Mouse (Mus musculus) B cell, adult 2 months (primary cell): ENCODE measurements around the gene Klhl8.
A peak's percentile ranks its signal among the peaks of the same experiment; 100 is the strongest.

Experiments used
- DNase-seq, 2 experiments: peaks; one replicate each; pipeline ENCODE4 v3.0.0; 2022

Klhl8 gene

DNA sequence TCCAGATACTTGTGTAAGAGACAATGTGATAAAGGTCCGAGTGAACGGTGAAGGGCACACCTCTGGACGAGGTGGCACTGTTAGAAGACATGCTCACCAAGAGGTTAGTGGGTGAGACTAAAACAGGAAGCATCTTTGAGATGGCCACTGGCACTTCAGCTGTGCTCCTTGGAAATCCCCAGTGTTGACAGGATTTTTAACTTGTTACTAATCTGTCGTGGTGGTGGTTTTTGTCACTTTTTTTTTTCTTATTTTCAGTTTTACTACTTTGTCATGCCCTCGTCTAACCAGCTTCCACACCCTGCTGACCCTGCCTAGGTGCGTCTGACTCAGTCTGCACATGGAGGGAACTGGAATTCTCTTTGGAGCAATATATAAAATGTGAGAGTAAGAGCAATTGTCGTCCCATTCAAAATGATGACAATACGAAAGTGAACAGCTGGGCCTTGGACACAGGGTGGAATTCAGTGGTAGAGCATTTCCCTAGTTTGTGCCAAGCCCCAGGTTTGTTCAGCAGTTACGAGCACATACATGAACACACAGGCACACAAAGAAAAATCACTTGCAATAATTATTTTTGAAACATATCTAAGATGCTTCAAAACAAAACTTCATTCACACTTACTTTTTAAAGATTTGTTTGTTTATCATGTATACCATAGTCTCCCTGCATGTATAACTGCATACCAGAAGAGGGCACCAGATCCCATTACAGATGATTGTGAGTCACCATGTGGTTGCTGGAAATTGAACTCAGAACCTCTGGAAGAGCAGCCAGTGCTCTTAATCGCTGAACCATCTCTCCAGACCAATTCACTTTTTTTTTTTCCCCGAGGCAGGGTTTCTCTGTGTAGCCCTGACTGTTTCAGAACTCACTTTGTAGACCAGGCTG lies 3.5 kb upstream of the Klhl8 start:
- peak; percentile 16 to 19 for DNase-seq

DNA sequence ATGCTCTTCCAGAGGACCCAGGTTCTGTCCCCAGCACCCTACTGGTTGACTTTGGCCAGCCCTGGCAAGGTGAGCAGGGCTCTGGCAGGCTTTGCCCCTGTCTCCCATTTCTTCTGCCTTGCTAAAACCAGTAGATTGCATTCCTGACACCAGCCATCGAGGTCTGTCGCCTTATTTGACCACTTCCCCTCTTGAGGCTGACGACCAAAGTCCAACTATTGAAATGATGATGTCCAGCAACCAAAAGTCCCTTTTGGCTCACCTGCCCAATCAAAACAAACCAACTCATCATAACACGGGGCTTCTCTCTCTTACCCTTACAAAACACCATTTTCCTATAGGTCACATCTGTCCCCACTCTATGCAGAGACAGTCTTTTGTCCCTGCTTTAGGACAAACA lies 2.1 kb upstream of the Klhl8 start:
- no peak for DNase-seq

DNA sequence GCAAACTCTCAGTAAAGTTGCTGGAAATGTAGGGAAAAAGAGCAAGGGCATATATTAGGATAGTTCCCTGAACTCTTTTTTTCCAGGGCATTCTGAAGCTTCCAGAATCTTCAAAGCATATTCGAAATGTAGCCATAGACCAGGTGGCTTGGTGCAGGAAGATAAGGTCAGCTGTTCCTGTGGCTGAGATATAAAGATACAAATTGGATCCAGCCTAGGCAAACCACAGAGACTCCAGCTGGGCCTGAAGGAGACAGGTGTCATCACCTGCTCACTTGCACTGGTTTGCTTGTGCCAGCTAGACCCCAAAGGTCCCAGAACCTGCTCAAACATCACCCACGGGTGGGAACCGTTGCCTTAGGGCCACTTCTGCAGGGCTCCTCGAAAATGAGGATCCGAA lies 496 bp upstream of the Klhl8 start:
- DNase-seq = no peak

DNA sequence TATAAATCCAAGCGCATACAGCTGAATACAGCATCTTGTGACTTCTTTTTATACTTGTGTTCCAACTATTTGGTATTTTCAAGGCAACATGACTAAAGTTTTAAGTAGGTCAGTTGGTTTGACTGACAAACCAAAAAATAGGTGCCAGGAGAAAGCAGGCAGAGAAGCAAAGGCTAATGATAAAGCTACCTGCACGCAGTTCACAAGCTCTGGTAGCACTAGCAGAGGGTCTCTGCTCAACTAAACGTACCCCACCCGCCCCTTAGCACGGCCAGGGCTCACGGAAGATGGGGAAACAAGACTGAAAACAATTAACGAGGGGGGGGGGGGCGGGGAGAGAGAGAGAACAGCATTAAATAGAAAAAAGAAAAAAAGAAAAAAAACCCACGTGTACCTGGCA lies 903 bp downstream of the Klhl8 start:
- no peak for DNase-seq

DNA sequence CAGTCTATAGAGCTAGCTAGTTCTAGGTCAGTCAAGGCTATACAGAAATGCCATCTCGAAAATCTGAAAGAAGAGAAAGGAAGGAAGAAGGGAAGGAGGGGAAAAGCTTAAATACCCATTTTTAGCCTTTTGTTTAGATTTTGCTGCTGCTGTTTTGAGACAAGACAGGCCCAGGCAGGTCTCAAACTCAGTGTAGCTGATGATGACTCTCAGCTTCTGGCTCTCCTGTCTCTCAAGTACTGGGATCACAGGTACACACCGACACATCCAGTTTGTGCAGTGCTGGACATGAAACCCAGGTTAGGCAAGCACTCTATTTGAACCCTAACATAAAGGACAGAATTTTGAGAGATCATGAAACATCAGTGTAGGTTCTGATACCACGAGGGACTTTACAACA lies 1.6 kb downstream of the Klhl8 start:
- no peak for DNase-seq

DNA sequence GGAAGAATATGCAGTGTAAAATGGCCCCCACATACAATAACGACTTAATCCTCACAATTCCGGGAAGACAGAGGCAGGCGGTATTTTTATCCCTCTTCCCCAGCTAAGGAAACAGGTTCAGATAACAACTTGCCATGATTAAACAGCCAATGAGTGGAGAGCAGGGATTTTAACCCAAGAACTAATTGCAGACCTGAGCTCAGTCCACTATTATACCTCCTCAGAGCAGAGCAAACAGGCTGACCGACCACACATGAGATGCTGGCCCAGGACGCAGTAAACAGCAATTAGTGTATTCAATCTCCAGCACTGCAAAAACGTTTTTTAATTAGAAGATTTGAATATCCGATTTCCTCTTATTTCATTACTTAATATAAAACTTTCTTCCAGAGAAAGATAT lies 2.2 kb downstream of the Klhl8 start:
- DNase-seq = no peak

DNA sequence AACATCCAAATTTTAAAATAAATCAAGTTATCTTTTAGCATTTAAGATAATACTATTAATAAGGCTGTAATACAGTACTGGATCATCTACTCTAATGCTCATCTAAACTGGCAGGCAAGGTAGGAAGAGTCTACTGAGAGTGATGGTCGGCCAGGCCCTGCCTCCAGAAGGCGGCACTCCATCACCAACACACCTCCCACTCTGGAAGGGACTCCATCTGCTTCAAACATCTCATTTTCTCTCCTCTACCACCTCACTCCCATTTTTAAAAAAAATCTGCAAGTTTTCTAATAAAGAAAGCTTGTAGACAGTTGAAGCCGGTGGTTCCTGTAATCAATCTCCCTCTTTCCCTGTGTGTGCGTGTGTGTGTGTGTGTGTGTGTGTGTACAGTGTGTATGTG lies 3.2 kb downstream of the Klhl8 start:
- DNase-seq = no peak

DNA sequence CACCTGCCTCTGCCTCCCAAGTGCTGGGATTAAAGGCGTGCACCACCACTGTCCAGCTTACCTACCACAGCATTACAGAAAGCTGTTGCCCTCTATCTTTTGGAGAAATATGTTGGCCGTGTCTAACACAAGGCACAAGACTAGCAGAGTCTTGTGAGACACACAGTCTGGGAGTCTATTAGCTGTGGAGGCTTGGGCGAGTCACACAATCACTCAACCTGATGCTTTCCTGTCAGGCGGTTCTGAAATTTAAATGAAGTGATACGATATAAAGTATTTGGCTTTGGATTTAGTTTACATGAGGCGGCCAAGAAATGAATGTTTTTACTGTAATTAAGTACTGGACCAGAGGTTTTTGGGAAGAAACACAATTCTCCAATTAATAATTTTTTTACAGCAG lies 4.9 kb downstream of the Klhl8 start:
- DNase-seq = no peak

DNA sequence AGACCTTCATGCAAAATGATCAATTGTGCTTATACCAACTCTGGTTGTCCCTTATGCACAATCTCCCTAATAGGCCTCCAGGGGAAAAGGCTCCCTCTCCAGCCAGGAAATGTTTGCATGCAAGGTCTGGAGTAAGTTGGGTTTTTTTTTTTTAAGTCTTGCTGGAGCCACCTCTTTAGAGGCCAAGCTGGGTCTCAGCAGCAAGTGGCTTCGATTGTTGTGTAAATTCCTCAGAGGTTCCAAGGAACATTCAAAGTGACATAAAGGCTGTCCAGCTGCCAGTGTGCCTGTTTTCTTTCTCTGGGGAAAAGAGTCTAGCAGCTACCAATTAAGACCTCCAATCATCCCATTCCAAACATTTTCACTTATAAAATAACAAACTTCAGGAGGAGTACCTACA lies 12.7 kb downstream of the Klhl8 start:
- no peak for DNase-seq

DNA sequence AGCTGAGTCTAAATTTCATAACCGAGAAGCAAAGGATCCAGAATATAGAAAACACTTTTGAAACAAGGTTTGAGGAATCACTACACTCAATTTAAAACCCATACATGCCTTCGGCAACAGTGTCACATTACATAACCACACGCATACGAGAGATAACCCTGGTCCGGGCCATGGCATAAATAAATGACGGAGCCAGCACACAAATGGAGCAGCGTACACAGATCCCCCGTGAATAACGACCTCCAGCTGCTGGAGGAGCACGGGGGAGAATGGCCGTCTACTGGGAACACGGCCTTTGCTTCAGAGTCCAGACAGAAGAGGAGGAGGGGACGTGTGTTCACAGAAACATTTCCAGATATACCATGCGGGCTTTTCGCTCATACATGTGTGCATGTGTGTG lies 21.3 kb downstream of the Klhl8 start:
- DNase-seq = no peak

DNA sequence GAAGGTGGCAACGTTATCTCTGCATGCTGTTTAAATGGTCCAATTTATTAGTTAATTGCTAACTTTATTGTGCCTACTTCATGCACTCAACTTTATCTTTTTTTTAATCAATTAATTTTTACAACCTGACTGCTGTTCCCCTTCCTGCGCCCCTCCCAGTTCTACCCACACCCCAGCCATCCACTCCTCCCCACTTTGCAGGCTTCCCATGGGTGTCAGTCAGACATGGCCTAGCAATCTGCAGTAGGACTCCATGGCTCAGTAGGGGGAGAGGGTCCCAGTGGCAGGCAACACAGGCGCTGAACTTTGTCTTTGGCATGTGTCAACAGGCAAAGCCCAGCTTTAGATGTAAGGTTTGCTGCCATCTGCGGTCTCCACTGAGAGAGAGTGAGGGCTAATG lies 47.3 kb downstream of the Klhl8 start:
- no peak for DNase-seq

DNA sequence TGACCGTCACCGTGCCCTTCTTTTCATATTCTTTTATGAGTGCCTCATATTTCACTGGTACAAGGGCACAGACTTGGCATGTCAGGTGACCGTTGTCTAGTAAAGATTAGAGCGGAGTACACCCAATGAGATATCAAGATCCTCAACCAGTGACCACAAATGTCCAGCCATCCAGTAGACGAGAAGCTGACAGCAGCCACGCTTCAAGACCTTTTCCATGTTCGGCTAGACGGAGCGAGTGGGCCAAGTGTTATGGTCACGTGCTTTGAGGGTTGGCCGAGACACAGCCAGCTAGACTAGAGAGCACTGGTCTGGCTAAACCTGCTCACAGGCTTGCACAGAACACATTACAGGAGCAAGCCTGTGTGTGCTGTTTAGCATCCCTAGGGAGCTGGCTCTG lies 50.4 kb downstream of the Klhl8 start:
- no peak for DNase-seq

DNA sequence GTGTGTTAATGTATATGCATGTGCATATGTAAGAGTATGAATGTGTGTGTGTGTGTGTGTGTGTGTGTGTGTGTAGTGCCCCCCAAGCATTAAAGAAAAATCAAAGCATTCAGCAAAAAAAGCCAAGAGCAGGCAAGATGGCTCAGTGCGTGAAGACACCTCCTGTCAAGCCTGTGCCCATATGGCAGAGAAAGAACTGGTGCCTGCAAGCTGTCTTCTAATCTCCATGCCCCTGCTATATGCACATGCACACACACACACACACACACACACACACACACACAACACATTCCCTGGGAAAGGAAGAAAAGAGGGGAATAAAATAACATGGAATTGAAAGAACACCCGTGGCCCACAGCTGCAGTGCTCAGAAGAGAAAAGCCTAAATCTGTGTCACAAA lies 53.9 kb downstream of the Klhl8 start:
- no peak for DNase-seq

DNA sequence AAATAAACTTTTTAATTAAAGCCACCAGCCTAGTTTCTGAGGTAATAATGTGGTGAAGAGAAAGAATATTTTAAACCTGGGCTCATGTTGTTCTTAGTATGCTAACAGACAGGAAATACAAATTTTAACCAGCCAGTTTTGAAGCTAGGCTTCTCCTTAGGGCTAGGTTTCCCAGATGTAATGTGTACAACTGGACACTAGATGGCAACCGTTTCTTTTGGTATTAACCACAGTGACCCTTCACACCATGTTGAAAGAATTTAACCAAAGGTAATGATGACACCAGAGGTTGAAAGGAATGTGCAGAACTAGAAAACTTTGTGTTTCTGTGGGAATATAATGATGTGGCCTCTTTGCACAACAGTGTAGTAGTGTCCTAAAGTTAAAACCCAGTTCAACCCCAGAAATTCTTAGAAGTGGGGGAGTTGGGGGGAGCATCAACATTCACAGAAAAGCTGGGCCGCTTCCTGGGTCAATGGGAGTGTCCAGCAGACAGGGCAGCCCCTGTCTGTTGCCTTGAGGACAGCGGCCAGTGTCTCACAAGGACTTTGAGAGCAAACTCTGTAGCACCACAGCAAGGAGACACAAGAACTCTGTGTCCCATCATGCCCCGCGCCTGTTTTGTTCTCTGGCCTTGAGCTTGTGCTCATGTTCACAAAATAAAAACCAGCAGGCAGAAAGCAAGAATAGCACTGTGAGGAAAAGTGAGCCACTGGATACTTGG lies 54.6 kb downstream of the Klhl8 start:
- peak; percentile 27 to 52 for DNase-seq

DNA sequence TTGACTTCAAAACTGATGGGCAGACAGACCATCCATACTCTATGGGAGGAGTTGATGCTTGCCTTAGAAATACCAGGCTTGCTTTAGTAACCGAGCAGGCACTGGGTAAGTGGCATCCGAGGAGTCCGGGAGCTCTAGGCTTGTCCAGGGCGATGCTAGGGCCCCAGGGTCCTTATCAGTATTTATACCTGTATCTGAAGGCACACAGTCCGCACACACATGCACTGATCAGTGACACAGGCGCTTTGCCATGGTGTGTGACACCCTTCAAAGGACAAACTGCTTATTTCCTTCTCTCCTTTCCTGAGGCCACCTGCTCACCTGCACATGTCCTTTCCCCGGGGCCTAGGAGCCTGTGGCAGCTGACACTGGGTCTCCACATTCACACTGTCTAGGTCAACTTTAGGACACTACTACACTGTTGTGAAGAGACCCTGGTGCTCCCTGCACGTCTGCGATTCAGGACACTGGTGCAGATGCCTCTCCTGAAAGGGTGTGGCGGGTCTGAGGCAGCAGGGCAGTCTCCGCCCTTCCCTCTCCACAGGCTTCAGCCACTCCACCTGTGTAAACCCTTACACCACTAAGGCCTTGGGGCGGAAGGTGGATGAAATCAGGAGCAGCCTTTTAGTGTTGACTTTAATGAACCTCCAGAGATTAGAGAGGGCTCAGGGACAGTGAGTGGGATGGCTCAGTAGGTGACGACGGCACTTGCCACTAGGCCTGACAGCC lies 55.4 kb downstream of the Klhl8 start:
- DNase-seq = no peak

DNA sequence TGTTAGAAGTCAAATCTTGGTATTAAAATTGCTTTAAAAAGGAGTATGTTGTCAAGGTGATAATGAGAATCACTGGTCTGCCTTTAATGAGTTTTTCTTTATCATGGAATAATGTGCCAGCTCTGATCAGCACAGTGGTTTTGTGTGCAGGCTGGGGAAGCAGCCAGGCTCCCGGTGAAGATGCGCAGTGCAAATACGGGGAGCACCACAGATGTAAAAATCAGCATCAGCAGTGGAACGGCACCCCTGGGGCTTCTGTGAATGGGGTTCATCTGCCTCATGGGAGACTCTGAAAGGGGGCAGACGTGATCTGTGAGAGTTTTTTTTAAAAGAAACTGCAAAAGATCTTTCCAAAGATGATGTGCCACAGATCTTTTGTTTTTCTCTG lies 56.3 kb downstream of the Klhl8 start:
- DNase-seq = no peak

DNA sequence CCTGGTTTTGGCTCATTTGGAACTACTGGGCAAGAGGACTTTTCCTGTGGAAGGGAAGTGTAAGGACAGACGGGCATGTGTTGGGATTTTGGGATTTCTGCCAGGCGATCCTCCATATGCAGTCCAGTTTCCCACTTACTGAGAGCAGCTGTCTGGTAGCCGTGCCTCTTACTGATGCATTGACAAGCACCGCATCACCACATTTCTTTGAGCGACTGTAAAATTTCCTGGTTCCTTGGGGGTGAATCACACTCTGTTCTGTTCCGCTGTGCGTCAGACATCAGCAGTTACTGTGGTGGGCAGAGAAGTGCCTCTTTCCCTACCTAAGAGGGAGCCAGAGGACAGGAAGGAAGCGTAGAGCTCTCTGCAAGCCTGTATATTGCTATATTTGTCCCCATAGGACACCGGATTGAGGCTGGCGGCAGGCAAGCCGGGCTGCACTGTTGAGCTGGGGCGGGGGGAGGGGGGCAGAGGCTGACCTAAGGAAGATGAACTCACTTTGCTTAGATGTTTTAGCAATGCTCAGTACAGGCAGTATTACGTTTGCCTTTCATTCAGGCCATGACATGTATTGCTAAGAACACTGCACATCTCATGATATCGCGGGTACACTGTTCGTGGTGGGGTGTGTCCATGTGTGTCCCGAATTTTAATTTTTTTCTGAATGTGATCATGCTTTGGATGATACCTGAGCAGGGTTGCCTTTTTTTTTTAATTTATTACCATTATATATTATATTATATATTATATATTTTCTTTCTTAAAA lies 56.8 kb downstream of the Klhl8 start:
- no peak for DNase-seq

DNA sequence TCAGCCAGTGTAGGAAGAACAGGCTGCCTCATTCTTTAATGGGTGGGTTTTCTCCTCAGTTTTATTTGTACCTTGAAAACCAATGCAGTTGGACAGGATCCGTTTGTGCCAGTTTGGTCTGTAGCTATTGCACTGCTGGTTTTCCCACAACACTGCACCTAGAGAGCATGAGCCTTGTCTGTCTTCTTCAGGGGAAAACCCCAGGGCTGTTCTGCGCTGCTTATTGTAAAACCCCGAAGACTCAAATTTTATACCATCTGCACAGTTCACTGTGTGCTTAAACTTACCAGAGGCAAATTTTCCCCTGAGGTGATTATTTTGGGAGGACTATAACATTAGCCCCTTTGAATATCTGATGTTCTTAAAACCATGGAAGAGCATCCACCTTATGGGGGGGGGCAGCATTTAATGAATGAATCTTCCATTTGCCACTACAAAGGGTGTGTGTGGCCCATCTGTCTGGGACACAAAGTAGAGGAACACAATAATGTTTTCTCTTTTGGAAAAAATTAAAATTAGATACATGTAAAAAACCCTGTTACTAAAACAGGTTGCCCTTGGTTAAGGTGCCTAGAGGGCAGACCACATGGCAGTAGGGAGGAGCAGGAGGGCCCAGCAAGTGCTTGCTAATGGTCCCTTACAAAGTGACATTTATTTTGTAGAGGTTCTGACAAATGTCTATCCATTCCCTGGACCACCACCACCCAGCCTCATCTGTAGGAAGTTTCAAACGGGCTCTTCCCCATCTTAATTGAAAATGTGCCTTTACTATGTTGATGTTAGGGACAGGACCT lies 58.1 kb downstream of the Klhl8 start:
- no peak for DNase-seq

DNA sequence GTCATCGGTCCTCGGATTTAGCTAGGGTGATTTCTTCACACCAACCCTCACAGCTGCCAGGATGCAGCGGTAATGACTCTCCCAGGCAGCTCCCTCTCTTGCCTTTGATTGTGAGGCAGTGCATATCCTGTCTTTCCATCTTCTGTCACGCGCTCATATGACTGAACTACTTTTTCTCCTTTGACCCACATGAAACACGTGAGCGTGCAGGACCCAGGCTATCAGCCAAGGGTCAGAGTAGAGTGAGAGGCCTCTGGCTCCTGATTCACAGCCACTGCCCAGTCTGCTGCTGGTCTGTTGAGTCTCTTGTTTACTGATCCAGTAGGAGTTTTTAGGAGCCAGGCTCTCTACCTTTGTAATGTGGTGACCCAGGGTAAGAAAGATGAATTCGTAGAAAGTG lies 62.5 kb downstream of the Klhl8 start:
- no peak for DNase-seq

DNA sequence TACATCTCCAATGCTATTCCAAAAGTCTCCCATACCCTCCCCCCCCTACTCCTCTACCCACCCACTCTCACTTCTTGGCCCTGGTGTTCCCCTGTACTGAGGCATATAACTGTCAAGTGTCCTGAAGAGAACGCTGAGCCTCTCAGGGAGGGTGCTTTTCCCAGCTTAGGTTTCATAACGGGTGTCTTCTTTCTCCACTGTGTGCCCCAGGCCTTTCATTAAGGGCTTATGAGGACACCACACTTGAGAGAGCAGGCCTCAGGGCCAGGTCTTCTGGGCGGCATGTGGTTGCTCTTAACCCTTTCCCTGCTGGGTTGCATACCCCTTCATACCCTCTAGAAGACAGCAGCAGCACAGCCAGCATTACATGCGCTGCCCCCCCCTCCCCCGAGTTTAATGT lies 64.5 kb downstream of the Klhl8 start:
- no peak for DNase-seq

DNA sequence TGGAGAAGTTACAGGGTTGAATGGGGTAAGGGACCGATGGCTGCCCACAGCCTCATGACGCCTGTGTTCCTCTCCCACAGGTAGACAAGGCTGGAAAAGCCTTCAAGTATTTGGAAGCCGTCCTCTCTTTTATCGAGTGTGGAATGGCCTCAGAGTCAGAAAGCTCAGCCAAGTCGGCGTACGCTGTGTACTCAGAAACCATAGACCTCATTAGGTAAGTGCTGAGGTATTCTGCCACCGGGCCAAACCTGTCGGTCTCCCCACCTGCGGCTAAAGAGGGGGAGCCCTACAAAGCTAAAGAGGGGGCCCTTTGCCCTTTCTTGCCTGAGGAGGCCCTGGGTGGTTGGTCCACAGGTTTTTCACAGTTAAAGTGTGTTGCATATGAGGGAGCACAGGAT lies 64.9 kb downstream of the Klhl8 start:
- no peak for DNase-seq
